Mouse (Mus musculus) heart, embryonic 10.5 days (tissue): ENCODE measurements around the gene Rnf181. TPM values are rescaled to one million over a fixed set of nuclear protein-coding genes. Genes with fewer than 3 reads are reported as not detected.

Experiments
- DNase-seq: peaks from one replicate; pipeline ENCODE4 v3.0.0-alpha.2; 2017; ENCODE audit warnings: low spot score
- H3K27ac ChIP-seq: fragments of 300-500 bp; sonication (generic); 2 replicates; pipeline ENCODE4 v1.5.1; 2016; ENCODE audit warnings: mild to moderate bottlenecking
- H3K27me3 ChIP-seq: fragments of 300-500 bp; sonication (generic); 2 replicates; pipeline ENCODE4 v1.6.1; 2016; ENCODE audit warnings: mild to moderate bottlenecking; ENCODE audit not compliant: poor library complexity, insufficient read depth, severe bottlenecking
- H3K36me3 ChIP-seq: fragments of 300-500 bp; sonication (generic); 2 replicates; pipeline ENCODE4 v1.6.1; 2016; ENCODE audit warnings: mild to moderate bottlenecking, moderate library complexity
- H3K4me1 ChIP-seq: fragments of 300-500 bp; sonication (generic); 2 replicates; pipeline ENCODE4 v1.6.1; 2016; ENCODE audit warnings: mild to moderate bottlenecking
- H3K4me3 ChIP-seq: fragments of 300-500 bp; sonication (generic); 2 replicates; pipeline ENCODE4 v1.5.1; 2016; ENCODE audit warnings: mild to moderate bottlenecking, moderate library complexity
- H3K9me3 ChIP-seq: fragments of 300-500 bp; sonication (generic); 2 replicates; pipeline ENCODE4 v1.6.1; 2016; ENCODE audit warnings: mild to moderate bottlenecking, moderate library complexity
- WGBS: fragments of 180-500 bp; shearing (Covaris S2); methylation state at CpG from one replicate; pipeline ENCODE4 v1.1.7; 2016; 5-methylcytosine and 5-hydroxymethylcytosine counted together
- polyA plus RNA-seq: library from polyadenylated mRNA; unstranded; fragments of >200 nt; fragmentation: Nextera tagmentation; extraction: Ambion mirVana; gene quantifications from 2 replicates; pipeline ENCODE4 v1.2.1, GENCODE M21; 2016

The Rnf181 gene
- polyA plus RNA-seq: 119 and 127 TPM in 2 replicates

GRCm38 (mm10) chr6:72366844-72367443 is at the start of gene Rnf181:
TSS of gene Rnf181 (minus strand) at chr6:72366956.
- Histone ChIP-seq H3K4me3 (no peak within 1 kb of the TSS), H3K9me3 (no peaks in the 10 kb centered on the region), H3K36me3 (0 out of 2 replicates have a peak, but pooled peaks cover 6% of the 10 kb centered on the region), H3K4me1 (peaks cover 29% of the 10 kb centered on the region), H3K27ac (no peak within 1 kb of the TSS), H3K27me3 (no peaks in the 10 kb centered on the region)
- no peak for DNase-seq
- WGBS: 68% methylated on average over 4 of the region's 4 CpGs

- peaks cover 14% of the 10 kb centered on the region for H3K4me1 ChIP-seq
- H3K27me3 ChIP-seq: no peaks in the 10 kb centered on the region
- H3K27ac ChIP-seq: no peak overlapping the region
- no peaks in the 10 kb centered on the region for H3K9me3 ChIP-seq
- peaks cover 41% of the 10 kb centered on the region for H3K36me3 ChIP-seq
- 67% methylated on average over 7 of the region's 7 CpGs for WGBS
- DNase-seq: no peak
- H3K4me3 ChIP-seq: no peak overlapping the region
Measured at GRCm38 (mm10) chr6:72415964-72416772, 49.4 kb upstream of the Rnf181 start.

- Histone ChIP-seq H3K36me3 (peaks cover 31% of the 10 kb centered on the region), H3K9me3 (no peaks in the 10 kb centered on the region), H3K4me1 (peaks cover 14% of the 10 kb centered on the region), H3K27ac (no peak overlapping the region), H3K27me3 (no peaks in the 10 kb centered on the region), H3K4me3 (peak overlapping the region; percentile 90)
- 79% methylated on average over 5 of the region's 5 CpGs for whole genome bisulfite sequencing
- no peak for DNase-seq
Measured at GRCm38 (mm10) chr6:72415181-72415580, 48.4 kb upstream of the Rnf181 start.

GRCm38 (mm10) chr6:72414076-72414756 is 47.5 kb upstream of the Rnf181 start, which contains the start of gene Ggcx:
TSS of gene Ggcx (plus strand) at chr6:72414308.
- Histone ChIP-seq H3K4me3 (peak within 1 kb of the TSS; percentile 90), H3K27ac (peak within 1 kb of the TSS; percentile 92), H3K9me3 (no peaks in the 10 kb centered on the region), H3K4me1 (peaks cover 14% of the 10 kb centered on the region), H3K27me3 (no peaks in the 10 kb centered on the region), H3K36me3 (peaks cover 21% of the 10 kb centered on the region)
- peak; percentile 98 for DNase-seq
- WGBS: 2% methylated on average over 33 of the region's 33 CpGs

- no peaks in the 10 kb centered on the region for H3K9me3 ChIP-seq
- no peaks in the 10 kb centered on the region for H3K27me3 ChIP-seq
- H3K4me1 ChIP-seq: peaks cover 5% of the 10 kb centered on the region
- no peak overlapping the region for H3K4me3 ChIP-seq
- DNase-seq: no peak
- no peaks in the 10 kb centered on the region for H3K36me3 ChIP-seq
- no peak overlapping the region for H3K27ac ChIP-seq
- WGBS: 80% methylated on average over 7 of the region's 7 CpGs
Measured at GRCm38 (mm10) chr6:72410518-72410917, 43.8 kb upstream of the Rnf181 start.

GRCm38 (mm10) chr6:72410003-72410402 is 43.2 kb upstream of the Rnf181 start:
- H3K4me3 ChIP-seq: no peak overlapping the region
- DNase-seq: no peak
- H3K27ac ChIP-seq: no peak overlapping the region
- no peaks in the 10 kb centered on the region for H3K27me3 ChIP-seq
- no peaks in the 10 kb centered on the region for H3K9me3 ChIP-seq
- peaks cover 2% of the 10 kb centered on the region for H3K4me1 ChIP-seq
- no peaks in the 10 kb centered on the region for H3K36me3 ChIP-seq
- 29% methylated on average over 1 of the region's 1 CpGs for WGBS

- WGBS: 18% methylated on average over 3 of the region's 3 CpGs
- no peaks in the 10 kb centered on the region for H3K9me3 ChIP-seq
- DNase-seq: no peak
- no peaks in the 10 kb centered on the region for H3K4me1 ChIP-seq
- no peaks in the 10 kb centered on the region for H3K36me3 ChIP-seq
- H3K4me3 ChIP-seq: no peak overlapping the region
- H3K27me3 ChIP-seq: no peaks in the 10 kb centered on the region
- H3K27ac ChIP-seq: no peak overlapping the region
Measured at GRCm38 (mm10) chr6:72409567-72409966, 42.8 kb upstream of the Rnf181 start.

- Histone ChIP-seq H3K9me3 (no peaks in the 10 kb centered on the region), H3K27me3 (no peaks in the 10 kb centered on the region), H3K36me3 (no peaks in the 10 kb centered on the region), H3K27ac (no peak overlapping the region), H3K4me1 (no peaks in the 10 kb centered on the region), H3K4me3 (no peak overlapping the region)
- peak; percentile 94 for DNase-seq
- WGBS: 5% methylated on average over 5 of the region's 5 CpGs
Measured at GRCm38 (mm10) chr6:72407119-72407518, 40.4 kb upstream of the Rnf181 start.

GRCm38 (mm10) chr6:72405356-72405755 is 38.6 kb upstream of the Rnf181 start:
- H3K27me3 ChIP-seq: no peaks in the 10 kb centered on the region
- no peaks in the 10 kb centered on the region for H3K36me3 ChIP-seq
- no peaks in the 10 kb centered on the region for H3K4me1 ChIP-seq
- WGBS: 75% methylated on average over 7 of the region's 7 CpGs
- no peak overlapping the region for H3K4me3 ChIP-seq
- no peak overlapping the region for H3K27ac ChIP-seq
- H3K9me3 ChIP-seq: no peaks in the 10 kb centered on the region
- DNase-seq: no peak

DNA sequence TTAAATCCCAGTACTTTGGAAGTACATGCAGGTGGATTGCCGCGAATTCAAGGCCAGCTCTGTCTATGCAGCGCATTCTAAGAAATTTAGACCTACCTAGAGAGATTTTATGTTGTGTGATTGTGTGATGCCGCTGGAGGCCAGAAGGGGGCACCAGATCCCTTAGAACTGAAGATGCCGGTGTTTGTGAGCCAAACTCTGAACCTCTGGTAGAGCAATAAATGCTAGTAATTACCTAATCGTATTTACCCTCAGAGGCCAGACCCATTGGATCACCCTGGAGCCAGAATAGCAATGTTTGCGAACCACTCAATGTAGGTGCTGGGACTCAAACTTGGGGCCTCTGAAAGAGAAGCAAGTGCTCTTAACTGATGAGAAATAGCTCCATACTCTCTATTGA is 35.1 kb upstream of the Rnf181 start:
- DNase-seq: no peak
- Histone ChIP-seq H3K27me3 (no peaks in the 10 kb centered on the region), H3K4me3 (no peak overlapping the region), H3K36me3 (no peaks in the 10 kb centered on the region), H3K9me3 (no peaks in the 10 kb centered on the region), H3K4me1 (no peaks in the 10 kb centered on the region), H3K27ac (no peak overlapping the region)
- WGBS: 29% methylated on average over 7 of the region's 7 CpGs

DNA sequence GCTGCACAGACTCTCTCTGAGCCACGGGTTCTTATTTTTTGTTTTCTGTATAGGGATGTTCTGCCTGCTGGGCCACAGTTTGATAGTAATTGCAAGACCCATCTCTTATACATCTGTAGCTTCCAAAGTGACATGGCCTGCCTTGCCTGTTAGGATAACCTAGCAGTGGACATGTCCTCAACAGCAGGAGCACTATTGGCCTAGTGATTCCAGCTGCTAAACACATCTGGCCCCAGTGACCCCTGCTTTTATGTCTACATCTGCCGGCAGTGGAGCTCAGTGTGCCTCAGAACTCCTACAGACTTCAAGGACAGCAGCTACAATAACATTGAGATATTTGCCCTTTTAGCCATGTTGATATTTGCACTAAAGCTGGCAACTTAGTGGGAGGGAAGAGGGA is 33.2 kb upstream of the Rnf181 start:
- no peak overlapping the region for H3K27ac ChIP-seq
- no peaks in the 10 kb centered on the region for H3K36me3 ChIP-seq
- H3K4me1 ChIP-seq: no peaks in the 10 kb centered on the region
- H3K27me3 ChIP-seq: no peaks in the 10 kb centered on the region
- H3K4me3 ChIP-seq: no peak overlapping the region
- no peaks in the 10 kb centered on the region for H3K9me3 ChIP-seq
- 68% methylated on average over 2 of the region's 2 CpGs for WGBS
- no peak for DNase-seq

GRCm38 (mm10) chr6:72396837-72397251 is 30.1 kb upstream of the Rnf181 start:
- Histone ChIP-seq H3K27me3 (no peaks in the 10 kb centered on the region), H3K4me3 (no peak overlapping the region), H3K4me1 (0 out of 2 replicates have a peak, but pooled peaks cover 6% of the 10 kb centered on the region), H3K9me3 (no peaks in the 10 kb centered on the region), H3K36me3 (no peaks in the 10 kb centered on the region), H3K27ac (no peak overlapping the region)
- no peak for DNase-seq
- 73% methylated on average over 10 of the region's 10 CpGs for WGBS

GRCm38 (mm10) chr6:72392341-72392740 is 25.6 kb upstream of the Rnf181 start:
- WGBS: 89% methylated on average over 5 of the region's 5 CpGs
- DNase-seq: no peak

More at GRCm38 (mm10) chr6:72392341-72392740, 25.6 kb upstream of the Rnf181 start:
- no peaks in the 10 kb centered on the region for H3K27me3 ChIP-seq
- no peaks in the 10 kb centered on the region for H3K9me3 ChIP-seq
- H3K36me3 ChIP-seq: peaks cover 7% of the 10 kb centered on the region; the same call in 1 of the 2 replicates
- H3K4me3 ChIP-seq: no peak overlapping the region
- peaks cover 39% of the 10 kb centered on the region for H3K4me1 ChIP-seq
- H3K27ac ChIP-seq: no peak overlapping the region
